Mouse (Mus musculus) testis, adult 2 months (tissue): ENCODE measurements around the gene Gpr15. TPM values are rescaled to one million over a fixed set of nuclear protein-coding genes. Genes with fewer than 3 reads are reported as not detected.

ENCODE experiments used
- H3K27ac ChIP-seq: fragments of 200-500 bp; 2 replicates; pipeline ENCODE4 v1.5.1; 2012; ENCODE audit warnings: low read depth, low read length; ENCODE audit not compliant: control insufficient read depth, insufficient read depth
- H3K27me3 ChIP-seq: fragments of 200-500 bp; 2 replicates; pipeline ENCODE4 v1.6.1; 2012; ENCODE audit warnings: mild to moderate bottlenecking, low read length, moderate library complexity; ENCODE audit not compliant: control insufficient read depth, insufficient read depth
- H3K36me3 ChIP-seq: fragments of 200-500 bp; 2 replicates; pipeline ENCODE4 v1.6.1; 2012; ENCODE audit warnings: mild to moderate bottlenecking, low read length; ENCODE audit not compliant: control insufficient read depth, insufficient read depth
- H3K4me1 ChIP-seq: fragments of 200-500 bp; 2 replicates; pipeline ENCODE4 v1.6.1; 2012; ENCODE audit warnings: low read length; ENCODE audit not compliant: control insufficient read depth, insufficient read depth
- H3K4me3 ChIP-seq: fragments of 200-500 bp; 2 replicates; pipeline ENCODE4 v1.5.1; 2012; ENCODE audit warnings: low read depth, mild to moderate bottlenecking, low read length, moderate library complexity, mixed read lengths; ENCODE audit not compliant: control insufficient read depth
- CTCF ChIP-seq: fragments of 200-500 bp; IDR thresholded peaks from 2 replicates; pipeline ENCODE4 v1.5.1; 2012; ENCODE audit warnings: low read depth, mild to moderate bottlenecking, inconsistent platforms, low read length, moderate library complexity; ENCODE audit not compliant: control insufficient read depth, insufficient read depth, insufficient replicate concordance
- POLR2A ChIP-seq: fragments of 200-500 bp; IDR thresholded peaks from 2 replicates; pipeline ENCODE4 v1.6.1; 2012; ENCODE audit warnings: low read depth, mild to moderate bottlenecking, inconsistent platforms, low read length, moderate library complexity; ENCODE audit not compliant: control insufficient read depth
- polyA plus RNA-seq: library from polyadenylated mRNA; depleted of rRNA; stranded (reverse); fragments of >200 nt; gene quantifications from 2 replicates; pipeline ENCODE4 v1.2.3, GENCODE M21; 2012; rRNA removed

The Gpr15 gene
- polyA plus RNA-seq, 1 experiment: 4.2 TPM

GRCm38 (mm10) chr16:58669917-58670630, 48.8 kb downstream of the Gpr15 start, which contains the start of gene Cpox:
Gene Cpox (plus strand): TSS chr16:58670292.
- peak within 1 kb of the TSS; percentile 93 for H3K4me3 ChIP-seq
- peak within 1 kb of the TSS; percentile 52 for H3K27ac ChIP-seq
- no peaks in the 10 kb centered on the region for H3K27me3 ChIP-seq
- TF ChIP-seq CTCF (no peak), POLR2A (peak; percentile 56)
- no peaks in the 10 kb centered on the region for H3K36me3 ChIP-seq
- H3K4me1 ChIP-seq: peaks cover 6% of the 10 kb centered on the region

- H3K27me3 ChIP-seq: no peaks in the 10 kb centered on the region
- H3K4me3 ChIP-seq: no peak overlapping the region
- H3K36me3 ChIP-seq: no peaks in the 10 kb centered on the region
- TF ChIP-seq CTCF: no peak
- TF ChIP-seq POLR2A: no peak
- peaks cover 6% of the 10 kb centered on the region for H3K4me1 ChIP-seq
- H3K27ac ChIP-seq: 0 out of 2 replicates have a peak overlapping the region, but pooled peaks have one; percentile 32
These were observed 49.6 kb downstream of the Gpr15 start for GRCm38 (mm10) chr16:58669264-58669663.

- no peak overlapping the region for H3K4me3 ChIP-seq
- TF ChIP-seq POLR2A (no peak), CTCF (no peak)
- no peaks in the 10 kb centered on the region for H3K27me3 ChIP-seq
- H3K4me1 ChIP-seq: peaks cover 6% of the 10 kb centered on the region
- H3K27ac ChIP-seq: no peak overlapping the region
- H3K36me3 ChIP-seq: no peaks in the 10 kb centered on the region
These were observed 50.3 kb downstream of the Gpr15 start for GRCm38 (mm10) chr16:58668586-58668985.

Other genes with a start within 250 kb of the Gpr15 start
- gene St3gal6, start 194.8 kb downstream of the Gpr15 start, polyA plus RNA-seq: 24.2 and 27.0 TPM in 2 replicates
- gene Gm813, start 102.1 kb downstream of the Gpr15 start, polyA plus RNA-seq: not detected in 2 replicates
- 0.09 and 0.16 TPM in 2 replicates for gene E330017A01Rik, start 80.3 kb downstream of the Gpr15 start, polyA plus RNA-seq
- gene Cpox, start 48.8 kb downstream of the Gpr15 start, polyA plus RNA-seq: 2.1 and 2.2 TPM in 2 replicates
- 50.2 and 50.5 TPM in 2 replicates for gene Cldnd1, start 8.8 kb upstream of the Gpr15 start, polyA plus RNA-seq
- gene Olfr172, start 44.1 kb upstream of the Gpr15 start, polyA plus RNA-seq: not detected in 2 replicates
- not detected in 2 replicates for gene Olfr173, start 81.2 kb upstream of the Gpr15 start, polyA plus RNA-seq
- not detected in 2 replicates for gene Olfr175-ps1, start 107.7 kb upstream of the Gpr15 start, polyA plus RNA-seq
- gene Olfr177, start 155.7 kb upstream of the Gpr15 start, polyA plus RNA-seq: not detected in 2 replicates
- not detected in 2 replicates for gene Olfr178, start 173.0 kb upstream of the Gpr15 start, polyA plus RNA-seq
- gene Olfr181, start 209.7 kb upstream of the Gpr15 start, polyA plus RNA-seq: 0.28 and 0.83 TPM in 2 replicates
- 0.27 and 0.34 TPM in 2 replicates for gene Olfr180, start 210.3 kb upstream of the Gpr15 start, polyA plus RNA-seq